Comparison of ENCODE assay signal across 16 mouse cellular contexts in genomic region chr6:97800615-97801014, GRCm38 (mm10).
"Had no signal": no experiment of that assay in that cellular context is flagged by ENCODE, and none has a peak within 500 bp of the region (broad histone marks: within the 10 kb centered on the region; RNA-seq: fewer than 3 reads in every experiment).

No protein-coding gene starts in this region.

- H3K4me1 ChIP-seq: limb, embryonic 13.5 days; liver, embryonic 15.5 days; midbrain, embryonic 10.5 days; neural tube, embryonic 15.5 days had no signal

- H3K4me2 ChIP-seq: limb, embryonic 13.5 days; liver, embryonic 11.5 days; liver, embryonic 15.5 days; neural tube, embryonic 15.5 days had no signal

- H3K9me3 ChIP-seq: limb, embryonic 13.5 days; liver, embryonic 15.5 days; midbrain, embryonic 10.5 days; neural tube, embryonic 15.5 days had no signal

- ATAC-seq: lung, postnatal 0 days had no signal

- H3K36me3 ChIP-seq: limb, embryonic 13.5 days; liver, embryonic 15.5 days; midbrain, embryonic 10.5 days; neural tube, embryonic 15.5 days had no signal

- H3K9ac ChIP-seq: limb, embryonic 13.5 days; liver, embryonic 15.5 days; neural tube, embryonic 15.5 days had no signal

- H3K27ac ChIP-seq: limb, embryonic 13.5 days; liver, embryonic 15.5 days; midbrain, embryonic 10.5 days; neural tube, embryonic 15.5 days had no signal

- H3K27me3 ChIP-seq: liver, embryonic 15.5 days; neural tube, embryonic 15.5 days had no signal

- H3K4me3 ChIP-seq: limb, embryonic 13.5 days; liver, embryonic 15.5 days; midbrain, embryonic 10.5 days; myocyte; neural tube, embryonic 15.5 days had no signal

- DNase-seq: kidney, postnatal 25 days; lung, adult 2 months; lung, postnatal 36 days; midbrain, embryonic 14.5 days; retina, postnatal 1 day; right cerebral cortex, postnatal 4 days; spleen, adult 18-20 months; thymus, adult 2 months; thymus, postnatal 25 days had no signal
